Mouse (Mus musculus): Measurements from ENCODE around the gene Psen1. TPM values are rescaled to one million over a fixed set of nuclear protein-coding genes. Genes with fewer than 3 reads are reported as not detected.

The Psen1 gene
- polyA plus RNA-seq, 1 experiment from 2014 or later: 60.9 TPM

GRCm38 (mm10) chr12:83765965-83766603 is 78.1 kb downstream of the Psen1 start:
- Histone ChIP-seq H3K27me3 (ENCODE audit: low read depth, poor library complexity, severe bottlenecking) (peaks cover 27% of the 10 kb centered on the region), H3K27ac (peak overlapping the region; percentile 59), H3K4me3 (peak overlapping the region; percentile 5), H3K4me1 (peaks cover 86% of the 10 kb centered on the region), H3K36me3 (no peaks in the 10 kb centered on the region), H3K9me3 (replicated peaks) (no peaks in the 10 kb centered on the region)
- 51% methylated on average over 13 of the region's 13 CpGs for WGBS
- peak; percentile 65 for DNase-seq (ENCODE audit: low spot score)

- H3K36me3 ChIP-seq: no peaks in the 10 kb centered on the region
- 70% methylated on average over 9 of the region's 9 CpGs for WGBS
- peaks cover 73% of the 10 kb centered on the region for H3K4me1 ChIP-seq
- no peaks in the 10 kb centered on the region for H3K9me3 ChIP-seq (replicated peaks)
- DNase-seq (ENCODE audit: low spot score): no peak
- H3K4me3 ChIP-seq: no peak overlapping the region
- H3K27ac ChIP-seq: peak overlapping the region; percentile 61
- H3K27me3 ChIP-seq (ENCODE audit: low read depth, poor library complexity, severe bottlenecking): peaks cover 33% of the 10 kb centered on the region
Measured at GRCm38 (mm10) chr12:83767833-83768232, 79.9 kb downstream of the Psen1 start.

GRCm38 (mm10) chr12:83768235-83768899 is 80.4 kb downstream of the Psen1 start:
- Histone ChIP-seq H3K9me3 (replicated peaks) (no peaks in the 10 kb centered on the region), H3K27ac (peak overlapping the region; percentile 61), H3K36me3 (no peaks in the 10 kb centered on the region), H3K27me3 (ENCODE audit: low read depth, poor library complexity, severe bottlenecking) (peaks cover 27% of the 10 kb centered on the region), H3K4me3 (no peak overlapping the region), H3K4me1 (peaks cover 67% of the 10 kb centered on the region)
- 50% methylated on average over 14 of the region's 14 CpGs for WGBS
- peak; percentile 59 for DNase-seq (ENCODE audit: low spot score)

DNA sequence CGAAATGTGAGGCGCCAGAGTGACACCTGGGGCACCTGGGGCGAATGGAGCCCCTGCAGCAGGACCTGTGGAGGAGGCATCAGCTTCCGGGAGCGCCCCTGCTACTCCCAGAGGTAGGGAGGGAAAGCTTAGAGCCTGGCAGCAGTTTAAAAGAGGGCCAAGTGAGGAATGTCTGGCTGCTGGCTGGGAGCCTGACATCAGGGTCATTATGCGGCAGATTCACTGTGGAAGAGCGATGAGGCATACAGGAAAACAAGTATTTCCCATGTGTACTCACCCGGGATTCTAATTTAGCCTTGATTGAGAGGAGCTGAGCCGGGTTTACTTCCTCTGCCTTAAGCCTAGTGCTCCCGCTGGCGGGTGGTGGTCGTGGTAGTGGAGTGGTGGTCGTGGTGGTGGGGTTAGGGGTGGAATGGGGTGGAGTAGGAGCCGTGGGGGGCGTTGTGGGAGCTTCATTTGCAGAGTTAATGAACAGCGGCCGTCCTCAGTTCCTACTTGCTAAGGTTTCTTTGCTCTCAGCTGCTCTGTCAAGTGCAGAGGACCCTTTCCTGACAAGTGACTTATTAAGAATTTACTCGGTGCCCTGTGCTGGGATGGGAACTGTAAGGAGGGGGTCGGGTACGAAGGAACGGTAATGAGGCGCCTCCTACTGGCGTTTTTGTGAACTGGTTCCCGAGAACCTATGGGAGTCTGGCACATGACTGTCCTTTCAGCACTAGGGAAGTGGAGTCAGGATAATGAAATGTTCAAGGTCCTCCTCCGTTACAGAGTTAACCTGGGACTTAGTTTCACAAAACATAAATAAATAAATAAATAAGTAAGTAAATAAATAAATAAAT is 82.7 kb downstream of the Psen1 start:
- Histone ChIP-seq H3K27ac (peak overlapping the region; percentile 12; the same call in 1 of the 2 replicates), H3K36me3 (no peaks in the 10 kb centered on the region), H3K9me3 (replicated peaks) (no peaks in the 10 kb centered on the region), H3K4me3 (peak overlapping the region; percentile 31), H3K27me3 (ENCODE audit: low read depth, poor library complexity, severe bottlenecking) (peaks cover 17% of the 10 kb centered on the region), H3K4me1 (peaks cover 55% of the 10 kb centered on the region)
- DNase-seq (ENCODE audit: low spot score): peak; percentile 81
- 7% methylated on average over 25 of the region's 25 CpGs for WGBS

- WGBS: 83% methylated on average over 12 of the region's 12 CpGs
- no peak overlapping the region for H3K27ac ChIP-seq
- no peak for DNase-seq (ENCODE audit: low spot score)
- no peaks in the 10 kb centered on the region for H3K9me3 ChIP-seq (replicated peaks)
- H3K4me3 ChIP-seq: no peak overlapping the region
- no peaks in the 10 kb centered on the region for H3K36me3 ChIP-seq
- H3K27me3 ChIP-seq (ENCODE audit: low read depth, poor library complexity, severe bottlenecking): peaks cover 11% of the 10 kb centered on the region
- H3K4me1 ChIP-seq: peaks cover 7% of the 10 kb centered on the region
Measured at GRCm38 (mm10) chr12:83775621-83776020, 87.7 kb downstream of the Psen1 start.

- Histone ChIP-seq H3K4me3 (no peak overlapping the region), H3K9me3 (replicated peaks) (no peaks in the 10 kb centered on the region), H3K27me3 (ENCODE audit: low read depth, poor library complexity, severe bottlenecking) (peaks cover 7% of the 10 kb centered on the region), H3K27ac (no peak overlapping the region), H3K4me1 (0 out of 2 replicates have a peak, but pooled peaks cover 5% of the 10 kb centered on the region), H3K36me3 (no peaks in the 10 kb centered on the region)
- no peak for DNase-seq (ENCODE audit: low spot score)
- 84% methylated on average over 7 of the region's 7 CpGs for WGBS
Measured at GRCm38 (mm10) chr12:83776766-83777165, 88.8 kb downstream of the Psen1 start.

GRCm38 (mm10) chr12:83780181-83780580 is 92.2 kb downstream of the Psen1 start:
- Histone ChIP-seq H3K27me3 (ENCODE audit: low read depth, poor library complexity, severe bottlenecking) (no peaks in the 10 kb centered on the region), H3K9me3 (replicated peaks) (no peaks in the 10 kb centered on the region), H3K4me1 (0 out of 2 replicates have a peak, but pooled peaks cover 4% of the 10 kb centered on the region), H3K36me3 (no peaks in the 10 kb centered on the region), H3K4me3 (no peak overlapping the region), H3K27ac (no peak overlapping the region)
- DNase-seq (ENCODE audit: low spot score): no peak
- 92% methylated on average over 3 of the region's 3 CpGs for WGBS

DNA sequence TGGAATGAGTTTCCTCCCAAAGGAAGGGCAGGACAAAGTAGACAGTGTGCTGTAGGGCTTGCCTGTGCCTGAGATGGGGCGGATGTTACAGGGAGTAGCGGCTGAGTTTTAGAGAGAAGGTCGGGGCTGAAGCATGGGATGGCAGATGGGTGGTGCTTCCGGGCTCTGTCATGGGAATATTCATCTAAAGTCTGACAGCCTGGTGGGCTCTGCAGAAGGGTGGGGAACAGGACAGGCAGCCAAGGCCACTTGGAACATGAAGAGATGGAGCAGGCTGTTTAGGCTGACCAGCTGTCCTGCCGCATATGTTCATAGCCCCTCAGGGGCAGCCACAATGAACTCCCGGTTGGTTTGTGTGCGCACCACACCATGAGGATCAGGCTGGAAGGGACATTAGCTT is 93.3 kb downstream of the Psen1 start:
- no peak overlapping the region for H3K27ac ChIP-seq
- H3K4me1 ChIP-seq: 0 out of 2 replicates have a peak, but pooled peaks cover 4% of the 10 kb centered on the region
- 79% methylated on average over 7 of the region's 7 CpGs for WGBS
- DNase-seq (ENCODE audit: low spot score): no peak
- H3K4me3 ChIP-seq: no peak overlapping the region
- no peaks in the 10 kb centered on the region for H3K27me3 ChIP-seq (ENCODE audit: low read depth, poor library complexity, severe bottlenecking)
- H3K36me3 ChIP-seq: no peaks in the 10 kb centered on the region
- H3K9me3 ChIP-seq (replicated peaks): no peaks in the 10 kb centered on the region

DNA sequence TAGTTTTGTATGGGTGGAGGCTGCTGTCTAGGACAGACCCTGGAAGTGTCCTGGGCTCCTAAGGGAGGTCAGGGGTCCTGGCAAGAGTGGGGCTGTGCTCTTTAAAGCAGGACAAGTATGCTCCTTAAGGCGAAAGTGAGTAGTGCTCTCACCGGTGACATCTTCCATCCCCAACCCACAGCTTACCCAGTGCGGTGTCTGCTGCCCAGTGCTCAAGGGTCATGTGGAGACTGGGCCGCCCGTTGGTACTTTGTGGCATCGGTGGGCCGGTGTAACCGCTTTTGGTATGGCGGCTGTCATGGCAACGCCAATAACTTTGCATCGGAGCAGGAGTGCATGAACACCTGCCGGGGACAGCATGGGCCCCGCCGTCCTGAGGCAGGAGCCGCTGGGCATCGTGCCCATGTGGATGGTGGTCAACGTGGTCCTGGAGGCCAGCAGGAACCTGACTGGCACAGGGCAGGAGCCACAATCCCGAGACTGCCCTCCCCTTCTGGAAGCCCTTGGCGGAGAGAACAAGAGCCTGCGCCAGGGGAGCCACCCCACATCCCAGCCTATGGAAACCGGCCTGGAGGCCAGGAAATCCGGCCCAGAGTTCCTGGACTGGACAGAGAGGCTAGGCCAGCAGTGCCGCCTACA is 93.8 kb downstream of the Psen1 start:
- Histone ChIP-seq H3K4me3 (no peak overlapping the region), H3K27me3 (ENCODE audit: low read depth, poor library complexity, severe bottlenecking) (no peaks in the 10 kb centered on the region), H3K27ac (no peak overlapping the region), H3K36me3 (no peaks in the 10 kb centered on the region), H3K9me3 (replicated peaks) (no peaks in the 10 kb centered on the region), H3K4me1 (0 out of 2 replicates have a peak, but pooled peaks cover 4% of the 10 kb centered on the region)
- whole genome bisulfite sequencing: 75% methylated on average over 23 of the region's 23 CpGs
- DNase-seq (ENCODE audit: low spot score): no peak

GRCm38 (mm10) chr12:83782669-83783068 is 94.7 kb downstream of the Psen1 start:
- Histone ChIP-seq H3K27me3 (ENCODE audit: low read depth, poor library complexity, severe bottlenecking) (no peaks in the 10 kb centered on the region), H3K27ac (no peak overlapping the region), H3K9me3 (replicated peaks) (no peaks in the 10 kb centered on the region), H3K36me3 (no peaks in the 10 kb centered on the region), H3K4me1 (0 out of 2 replicates have a peak, but pooled peaks cover 4% of the 10 kb centered on the region), H3K4me3 (no peak overlapping the region)
- DNase-seq (ENCODE audit: low spot score): no peak
- 89% methylated on average over 10 of the region's 10 CpGs for WGBS

All from limb, embryonic 10.5 days (tissue).